Mouse (Mus musculus): ENCODE measurements at regions not wholly inside any gene's neighbourhood (a gene's known extent, or its start where the extent isn't known, plus 50 kb on each side); places are given as distances from the start of the nearest gene placed in this dataset.

DNA sequence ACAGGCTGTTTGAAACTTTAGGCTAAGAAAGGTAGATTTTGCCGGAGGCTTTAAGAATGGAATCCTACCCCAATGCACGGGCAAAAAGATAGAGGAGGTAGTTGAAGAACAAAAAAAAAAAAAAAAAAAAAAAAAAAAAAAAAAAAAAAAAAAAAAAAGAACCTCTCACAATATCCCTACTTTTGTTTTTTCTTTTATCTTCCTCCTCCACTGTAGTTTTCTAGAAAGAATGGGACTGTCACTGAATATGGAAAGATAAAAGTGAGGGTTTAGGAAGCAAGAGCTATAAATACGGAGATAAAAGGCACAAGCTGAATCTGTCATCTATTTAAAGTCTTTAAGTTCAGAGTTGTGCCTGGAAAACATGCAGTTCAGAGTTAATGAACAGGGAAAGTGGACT, 227.8 kb downstream of the AI593442 start:
- no peaks in the 10 kb centered on the region for H3K27me3 ChIP-seq (ENCODE audit: insufficient read depth, low read length)
- TF ChIP-seq CTCF (IDR thresholded peaks at IDR 0.05; ENCODE audit: low read depth): no peak
- 75% methylated on average over 3 of the region's 3 CpGs for WGBS

DNA sequence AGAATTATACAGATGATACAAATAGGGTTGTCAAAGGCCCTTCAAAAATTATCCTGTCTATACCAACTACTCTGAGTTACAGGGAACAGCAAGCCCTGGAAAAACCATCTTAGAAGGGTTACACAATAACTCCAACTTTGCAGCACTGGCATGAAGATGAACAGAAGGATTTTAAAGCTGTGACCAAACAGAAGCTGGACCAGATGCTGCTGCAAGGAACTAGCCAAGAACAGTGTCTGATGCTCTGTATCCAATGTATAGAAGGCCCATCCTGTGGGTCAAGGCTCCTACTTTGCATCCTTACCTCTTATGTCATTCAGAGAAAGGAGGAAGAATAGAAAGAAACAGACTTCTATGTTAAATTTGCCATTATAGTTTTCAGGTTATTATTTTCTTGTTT, 231.3 kb downstream of the AI593442 start:
- H3K4me1 ChIP-seq (ENCODE audit: insufficient read depth, low read length): no peaks in the 10 kb centered on the region

More for the DNA sequence above, 227.8 kb downstream of the AI593442 start:
- Histone ChIP-seq H3K4me1 (ENCODE audit: insufficient read depth, low read length) (no peaks in the 10 kb centered on the region), H3K9me3 (ENCODE audit: low read length) (no peaks in the 10 kb centered on the region), H3K27ac (no peak overlapping the region), H3K4me3 (ENCODE audit: low read length) (no peak overlapping the region), H3K36me3 (ENCODE audit: insufficient read depth, low read length) (no peaks in the 10 kb centered on the region), H3K9ac (replicated peaks; ENCODE audit: low read length) (no peak overlapping the region), H3K4me2 (ENCODE audit: low read depth, low read length) (no peak overlapping the region)
- DNase-seq (ENCODE audit: low spot score) (no peak), ATAC-seq (no peak)

DNA sequence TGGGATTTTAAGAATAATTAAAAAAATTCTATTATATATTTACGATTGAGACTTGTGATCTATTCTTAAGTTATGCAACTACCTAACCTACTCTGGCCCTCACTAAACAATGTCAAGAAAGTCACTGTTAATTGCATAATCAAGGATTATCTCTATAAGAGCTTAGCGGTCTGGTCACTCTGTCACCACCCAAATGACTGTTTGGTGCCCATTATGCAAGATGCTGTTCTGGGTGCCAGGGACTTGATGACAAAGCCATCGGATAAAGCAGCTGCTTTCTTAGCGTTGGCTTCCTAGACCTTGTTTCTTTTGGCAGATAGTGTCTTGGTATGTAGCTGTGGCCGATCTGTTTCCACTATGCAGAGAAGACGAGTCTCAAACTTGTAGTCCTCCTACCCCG, 236.4 kb downstream of the AI593442 start:
- no peak for TF ChIP-seq CTCF (IDR thresholded peaks at IDR 0.05; ENCODE audit: low read depth)

More for the DNA sequence above, 231.3 kb downstream of the AI593442 start:
- Histone ChIP-seq H3K9me3 (ENCODE audit: low read length) (no peaks in the 10 kb centered on the region), H3K36me3 (ENCODE audit: insufficient read depth, low read length) (no peaks in the 10 kb centered on the region), H3K9ac (replicated peaks; ENCODE audit: low read length) (no peak overlapping the region), H3K27me3 (ENCODE audit: insufficient read depth, low read length) (no peaks in the 10 kb centered on the region), H3K27ac (no peak overlapping the region), H3K4me2 (ENCODE audit: low read depth, low read length) (no peak overlapping the region), H3K4me3 (ENCODE audit: low read length) (no peak overlapping the region)
- ATAC-seq (no peak), DNase-seq (ENCODE audit: low spot score) (no peak)
- TF ChIP-seq CTCF (IDR thresholded peaks at IDR 0.05; ENCODE audit: low read depth): no peak

DNA sequence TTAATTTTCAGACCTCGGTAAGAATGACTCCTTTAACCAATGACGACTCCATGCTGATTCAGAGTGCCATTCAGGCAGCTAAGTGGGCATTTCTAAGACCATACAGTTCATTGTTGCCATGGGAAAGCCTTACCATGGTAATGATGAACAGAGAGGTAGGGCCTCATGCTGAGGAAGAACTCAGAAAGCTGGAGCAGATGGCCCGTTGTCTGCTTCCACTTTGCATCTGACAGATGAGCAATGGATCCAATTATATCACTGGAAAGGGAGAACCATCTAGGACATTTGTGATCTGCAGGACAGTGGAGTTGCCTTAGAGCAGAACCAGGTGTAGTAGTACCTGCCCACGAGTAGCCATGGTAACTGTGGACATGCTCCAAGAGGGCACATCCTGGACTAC, 245.4 kb downstream of the AI593442 start:
- DNase-seq (ENCODE audit: low spot score): peak; percentile 5
- TF ChIP-seq CTCF (IDR thresholded peaks at IDR 0.05; ENCODE audit: low read depth): no peak
- no peak for ATAC-seq

More for the DNA sequence above, 236.4 kb downstream of the AI593442 start:
- no peaks in the 10 kb centered on the region for H3K4me1 ChIP-seq (ENCODE audit: insufficient read depth, low read length)
- no peak overlapping the region for H3K27ac ChIP-seq
- no peak overlapping the region for H3K4me2 ChIP-seq (ENCODE audit: low read depth, low read length)
- no peak overlapping the region for H3K4me3 ChIP-seq (ENCODE audit: low read length)
- 86% methylated on average over 7 of the region's 7 CpGs for WGBS
- DNase-seq (ENCODE audit: low spot score): no peak
- no peak for ATAC-seq
- no peaks in the 10 kb centered on the region for H3K27me3 ChIP-seq (ENCODE audit: insufficient read depth, low read length)
- H3K36me3 ChIP-seq (ENCODE audit: insufficient read depth, low read length): no peaks in the 10 kb centered on the region
- no peak overlapping the region for H3K9ac ChIP-seq (replicated peaks; ENCODE audit: low read length)
- H3K9me3 ChIP-seq (ENCODE audit: low read length): no peaks in the 10 kb centered on the region

DNA sequence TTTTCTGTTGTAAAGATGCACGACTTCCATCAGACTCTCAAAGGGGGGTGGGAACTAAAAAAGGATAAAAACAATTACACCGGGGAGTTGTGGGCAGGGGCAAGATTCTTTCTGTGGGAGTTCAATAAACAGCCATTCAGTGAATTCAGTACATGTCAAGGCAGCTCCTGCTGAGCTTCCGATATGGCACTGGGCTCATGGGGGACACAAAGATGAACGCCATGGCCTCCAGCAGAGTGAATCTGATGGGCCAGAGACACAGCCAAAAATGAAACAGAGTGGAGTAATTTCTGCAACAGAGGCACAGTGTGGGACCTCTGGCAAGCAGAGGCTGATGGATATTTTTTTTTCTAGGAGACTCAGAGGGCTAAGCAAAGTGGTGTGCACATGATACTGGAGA, 254.2 kb downstream of the AI593442 start:
- DNase-seq (ENCODE audit: low spot score): peak; percentile 17
- H3K4me3 ChIP-seq (ENCODE audit: low read length): no peak overlapping the region
- peak; percentile 56 for ATAC-seq
- peaks cover 4% of the 10 kb centered on the region; the same call in 1 of the 2 replicates for H3K4me1 ChIP-seq (ENCODE audit: insufficient read depth, low read length)
- 9% methylated on average over 4 of the region's 4 CpGs for WGBS
- H3K9me3 ChIP-seq (ENCODE audit: low read length): no peaks in the 10 kb centered on the region
- H3K9ac ChIP-seq (replicated peaks; ENCODE audit: low read length): no peak overlapping the region
- no peak for TF ChIP-seq CTCF (IDR thresholded peaks at IDR 0.05; ENCODE audit: low read depth)
- H3K4me2 ChIP-seq (ENCODE audit: low read depth, low read length): no peak overlapping the region
- H3K36me3 ChIP-seq (ENCODE audit: insufficient read depth, low read length): no peaks in the 10 kb centered on the region
- no peaks in the 10 kb centered on the region for H3K27me3 ChIP-seq (ENCODE audit: insufficient read depth, low read length)
- H3K27ac ChIP-seq: no peak overlapping the region

More for the DNA sequence above, 245.4 kb downstream of the AI593442 start:
- Histone ChIP-seq H3K9ac (replicated peaks; ENCODE audit: low read length) (no peak overlapping the region), H3K4me3 (ENCODE audit: low read length) (no peak overlapping the region), H3K36me3 (ENCODE audit: insufficient read depth, low read length) (no peaks in the 10 kb centered on the region), H3K9me3 (ENCODE audit: low read length) (no peaks in the 10 kb centered on the region), H3K4me2 (ENCODE audit: low read depth, low read length) (no peak overlapping the region), H3K27me3 (ENCODE audit: insufficient read depth, low read length) (no peaks in the 10 kb centered on the region), H3K27ac (no peak overlapping the region), H3K4me1 (ENCODE audit: insufficient read depth, low read length) (no peaks in the 10 kb centered on the region)
- 36% methylated on average over 4 of the region's 4 CpGs for WGBS

DNA sequence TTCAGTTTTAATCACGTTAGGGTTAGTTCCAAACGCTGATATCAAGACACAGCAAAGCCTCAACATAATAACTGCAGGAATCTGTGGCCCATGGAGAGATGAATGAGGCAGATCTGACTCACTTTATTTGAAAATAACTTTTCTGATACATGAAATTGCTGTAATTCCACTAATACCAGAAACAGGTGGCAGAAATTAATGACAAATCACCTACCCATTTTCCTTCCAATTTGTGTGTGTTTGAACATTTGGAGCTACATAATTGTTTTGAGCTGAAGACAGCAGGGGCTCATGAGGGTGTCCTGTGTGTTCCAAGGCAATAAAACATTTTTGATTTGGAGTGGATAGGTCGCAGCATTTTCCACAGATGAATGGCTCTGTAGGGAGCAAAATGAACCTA, 254.2 kb upstream of the Zc3h12c start:
- no peak overlapping the region for H3K9ac ChIP-seq (replicated peaks; ENCODE audit: low read length)
- H3K4me2 ChIP-seq (ENCODE audit: low read depth, low read length): no peak overlapping the region
- H3K27me3 ChIP-seq (ENCODE audit: insufficient read depth, low read length): no peaks in the 10 kb centered on the region
- no peaks in the 10 kb centered on the region for H3K36me3 ChIP-seq (ENCODE audit: insufficient read depth, low read length)
- DNase-seq (ENCODE audit: low spot score) (no peak), ATAC-seq (no peak)
- 58% methylated on average over 3 of the region's 3 CpGs for WGBS
- H3K4me3 ChIP-seq (ENCODE audit: low read length): no peak overlapping the region
- no peak for TF ChIP-seq CTCF (IDR thresholded peaks at IDR 0.05; ENCODE audit: low read depth)
- peaks cover 4% of the 10 kb centered on the region; the same call in 1 of the 2 replicates for H3K4me1 ChIP-seq (ENCODE audit: insufficient read depth, low read length)
- H3K27ac ChIP-seq: no peak overlapping the region
- H3K9me3 ChIP-seq (ENCODE audit: low read length): no peaks in the 10 kb centered on the region

DNA sequence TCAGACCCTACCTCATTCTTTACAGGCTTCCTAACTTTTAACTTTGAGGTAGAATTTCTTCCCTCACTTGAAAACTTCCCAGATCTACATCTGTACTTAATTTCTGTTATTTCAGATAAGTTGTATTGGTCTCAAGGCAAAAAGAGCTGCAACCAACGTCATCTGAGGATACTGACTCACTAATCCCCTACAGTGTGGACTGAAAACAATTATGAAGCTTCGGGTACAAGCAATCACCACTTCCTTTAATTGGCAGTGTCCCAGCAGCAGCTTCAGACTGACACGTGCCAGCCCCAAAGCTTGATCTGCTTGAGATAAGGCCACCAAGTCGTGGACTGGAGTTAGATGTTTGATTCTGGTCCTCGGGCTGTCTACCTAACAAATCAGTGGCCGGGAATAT, 247.3 kb upstream of the Zc3h12c start:
- Histone ChIP-seq H3K27ac (no peak overlapping the region), H3K9me3 (ENCODE audit: low read length) (no peaks in the 10 kb centered on the region), H3K36me3 (ENCODE audit: insufficient read depth, low read length) (no peaks in the 10 kb centered on the region), H3K9ac (replicated peaks; ENCODE audit: low read length) (no peak overlapping the region), H3K27me3 (ENCODE audit: insufficient read depth, low read length) (no peaks in the 10 kb centered on the region), H3K4me2 (ENCODE audit: low read depth, low read length) (no peak overlapping the region), H3K4me3 (ENCODE audit: low read length) (no peak overlapping the region), H3K4me1 (ENCODE audit: insufficient read depth, low read length) (no peaks in the 10 kb centered on the region)
- no peak for ATAC-seq
- WGBS: 67% methylated on average over 6 of the region's 6 CpGs
- TF ChIP-seq CTCF (IDR thresholded peaks at IDR 0.05; ENCODE audit: low read depth): no peak
- DNase-seq (ENCODE audit: low spot score): no peak
